Mouse (Mus musculus): ENCODE data around the gene Nipsnap3a.

DNA sequence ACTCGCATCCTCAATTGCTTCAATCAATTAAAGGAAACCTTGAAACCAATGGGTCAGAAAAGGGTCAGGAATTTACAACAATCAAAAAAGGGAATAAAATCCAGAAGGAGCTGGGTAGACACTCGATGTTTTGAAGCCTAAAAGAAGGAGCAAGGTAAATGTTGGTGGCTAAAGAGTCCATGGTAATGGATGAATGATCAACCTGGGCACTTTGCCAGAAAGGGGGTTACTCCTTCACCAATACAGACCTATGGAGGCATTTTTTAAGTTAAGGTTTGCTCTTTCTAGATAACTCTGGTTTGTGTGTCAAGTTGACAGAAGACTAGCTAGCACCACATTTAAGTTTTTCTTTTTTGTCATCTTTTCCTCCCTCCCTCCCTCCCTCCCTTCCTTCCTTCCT is 40.1 kb upstream of the Nipsnap3a start:
- TF ChIP-seq CTCF (IDR thresholded peaks at IDR 0.05; ENCODE audit: low read depth, low read length) (no peak), POLR2A (IDR thresholded peaks at IDR 0.05; ENCODE audit: extremely low read depth, insufficient read depth, low read length) (no peak)

Data from liver, adult 2 months (tissue).